Mouse (Mus musculus) MEL-GATA-1-ER (cell line): ENCODE results near the gene Galp.
"Not testable (repeated sequence)": the region's sequence is repeated elsewhere in the genome, so short reads cannot be mapped to it uniquely, and the experiment has no call there.

Source experiments
- DNase-seq: peaks from one replicate; pipeline ENCODE4 v3.0.0-alpha.2; 2012; ENCODE audit warnings: low read depth; ENCODE audit errors: extremely low read depth

The Galp gene

DNA sequence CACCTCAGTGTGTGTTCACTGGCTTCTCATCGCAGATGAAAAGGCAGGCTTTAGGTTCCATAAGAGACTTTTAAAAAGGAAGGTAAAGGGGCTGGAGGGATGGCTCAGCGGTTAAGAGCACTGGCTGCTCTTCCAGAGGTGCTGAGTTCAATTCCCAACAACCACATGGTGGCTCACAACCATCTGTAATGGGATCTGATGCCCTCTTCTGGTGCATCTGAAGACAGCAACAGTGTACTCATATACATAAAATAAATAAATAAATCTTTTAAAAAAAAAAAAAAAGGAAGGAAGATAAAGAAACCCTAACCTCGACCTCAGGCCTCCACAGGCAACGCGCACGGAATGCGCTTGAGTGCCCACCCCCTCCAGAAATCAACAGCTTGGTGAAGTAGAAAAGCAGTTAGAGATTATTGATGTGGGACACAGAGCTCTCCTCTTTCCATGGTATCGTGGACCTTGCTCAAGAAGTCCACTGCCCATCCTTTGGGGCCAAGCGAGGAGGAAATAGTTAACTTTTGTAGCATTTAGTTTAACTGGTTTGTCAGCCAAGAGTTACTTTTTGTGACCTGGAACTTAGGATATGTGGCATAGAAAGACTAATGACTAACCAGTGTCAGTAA, 22.4 kb upstream of the Galp start:
- DNase-seq = not testable (repeated sequence)

DNA sequence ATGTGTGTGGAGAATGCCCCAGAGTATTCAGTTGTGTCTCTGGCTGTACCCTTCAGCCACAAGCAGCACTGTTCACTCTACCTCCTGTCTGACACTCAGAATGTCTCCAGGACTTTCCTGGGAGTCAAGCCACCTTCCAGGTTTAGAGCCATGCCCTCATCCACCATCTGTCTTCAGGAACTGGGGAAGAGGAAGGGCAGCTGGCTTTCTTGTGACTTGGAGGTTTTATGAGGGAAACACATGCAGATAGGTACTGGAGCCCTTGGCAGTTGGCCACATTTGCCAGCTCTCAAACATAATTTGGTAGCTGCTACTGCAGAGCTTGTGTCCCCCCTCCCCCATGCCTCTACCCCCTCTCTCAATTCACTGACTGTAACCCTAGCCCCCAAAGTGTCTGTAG, 17.9 kb upstream of the Galp start:
- no peak for DNase-seq

GRCm38 (mm10) chr7:6182882-6183281, 14.0 kb upstream of the Galp start:
- DNase-seq = no peak

GRCm38 (mm10) chr7:6183802-6184201, 13.1 kb upstream of the Galp start:
- DNase-seq = no peak

DNA sequence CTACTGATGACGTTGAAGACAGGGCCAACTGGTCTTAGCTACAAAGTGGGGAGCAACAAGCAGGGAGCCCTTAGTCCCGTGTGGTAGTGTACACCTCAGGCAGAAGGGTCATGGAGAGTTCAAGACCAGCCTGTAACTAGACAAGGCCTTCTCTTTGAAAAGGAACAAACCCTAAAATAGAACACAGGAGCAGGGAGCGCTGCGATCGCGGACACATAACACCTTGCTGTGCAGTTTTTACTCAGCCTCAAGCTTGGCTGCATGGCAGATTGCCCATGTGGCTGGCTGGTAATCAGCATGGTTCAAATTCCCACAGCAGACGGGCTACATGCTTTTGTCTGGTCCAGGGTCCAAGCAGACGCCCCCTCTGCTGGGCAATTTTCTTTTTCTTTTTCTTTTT, 12.4 kb upstream of the Galp start:
- DNase-seq = no peak

DNA sequence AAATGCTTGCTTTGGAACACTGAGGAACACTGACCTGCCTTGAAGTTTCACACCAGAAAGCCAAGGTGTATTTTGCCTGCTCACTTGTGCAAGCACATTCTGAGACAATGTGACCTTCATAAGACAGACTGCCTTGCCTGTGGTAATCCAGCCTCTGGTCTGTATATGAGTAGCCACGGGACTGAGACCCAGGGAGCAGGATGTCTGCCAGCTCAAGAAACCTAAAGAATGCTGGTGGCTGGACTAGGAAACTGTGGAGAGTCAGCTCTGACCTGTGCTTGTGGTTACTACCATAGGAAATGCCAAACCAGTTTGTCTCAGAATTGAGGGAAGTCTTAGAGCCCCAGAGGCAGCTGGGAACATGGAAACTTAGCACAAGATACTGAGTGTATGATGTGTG, 11.5 kb upstream of the Galp start:
- no peak for DNase-seq

DNA sequence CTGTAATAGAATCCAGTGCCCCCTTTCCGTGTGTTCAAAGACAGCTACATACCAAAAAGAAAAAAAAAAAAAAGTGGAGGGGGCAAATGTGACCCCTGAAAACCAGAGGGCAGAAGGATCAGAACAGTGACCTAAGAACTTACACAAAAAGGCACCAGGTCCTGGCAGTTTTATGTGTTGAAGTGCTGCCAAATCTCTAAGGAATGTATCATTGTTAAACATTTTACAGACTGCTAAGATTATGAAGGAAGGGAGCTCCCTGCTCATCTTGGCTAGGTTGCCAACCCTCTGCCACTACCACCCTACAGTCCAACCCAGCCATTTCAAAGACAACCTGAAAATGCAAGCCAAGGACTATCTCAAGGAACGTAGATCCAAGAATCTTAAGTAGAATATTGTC, 10.7 kb upstream of the Galp start:
- DNase-seq = no peak

DNA sequence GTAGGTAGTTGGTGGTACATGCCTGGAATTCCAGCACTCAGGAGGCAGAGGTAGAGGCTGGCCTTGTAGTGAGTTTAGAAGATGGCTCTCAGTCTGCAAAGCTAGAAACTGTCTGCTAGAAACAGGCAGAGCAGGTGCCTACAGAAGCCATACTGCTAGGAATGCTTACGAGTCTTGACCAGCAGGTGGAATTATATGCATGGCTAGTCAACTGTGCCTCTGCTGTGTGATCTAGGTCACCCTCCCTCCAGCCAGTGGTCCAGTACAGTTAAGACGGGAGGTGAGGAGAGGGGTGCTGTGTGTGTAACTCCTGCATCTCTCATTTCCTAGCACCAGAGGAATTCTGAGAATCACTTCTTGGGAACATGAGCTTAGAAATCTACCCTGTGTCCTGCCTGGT, 10.1 kb upstream of the Galp start:
- no peak for DNase-seq

DNA sequence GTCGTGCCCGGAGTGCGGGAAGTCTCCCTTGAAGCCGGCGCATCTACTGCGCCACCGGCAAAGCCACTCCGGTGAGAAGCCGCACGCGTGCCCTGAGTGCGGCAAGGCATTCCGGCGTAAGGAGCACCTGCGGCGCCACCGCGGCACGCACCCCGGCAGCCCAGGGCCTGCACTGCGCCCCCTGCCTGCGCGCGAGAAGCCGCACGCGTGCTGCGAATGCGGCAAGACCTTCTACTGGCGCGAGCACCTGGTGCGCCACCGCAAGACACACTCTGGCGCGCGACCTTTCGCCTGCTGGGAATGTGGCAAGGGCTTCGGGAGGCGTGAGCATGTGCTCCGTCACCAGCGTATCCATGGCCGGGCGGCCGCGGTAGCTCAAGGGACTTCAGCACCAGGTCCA, 7.3 kb upstream of the Galp start:
- DNase-seq = no peak

GRCm38 (mm10) chr7:6191376-6191775, 5.5 kb upstream of the Galp start:
- DNase-seq = peak; percentile 32

DNA sequence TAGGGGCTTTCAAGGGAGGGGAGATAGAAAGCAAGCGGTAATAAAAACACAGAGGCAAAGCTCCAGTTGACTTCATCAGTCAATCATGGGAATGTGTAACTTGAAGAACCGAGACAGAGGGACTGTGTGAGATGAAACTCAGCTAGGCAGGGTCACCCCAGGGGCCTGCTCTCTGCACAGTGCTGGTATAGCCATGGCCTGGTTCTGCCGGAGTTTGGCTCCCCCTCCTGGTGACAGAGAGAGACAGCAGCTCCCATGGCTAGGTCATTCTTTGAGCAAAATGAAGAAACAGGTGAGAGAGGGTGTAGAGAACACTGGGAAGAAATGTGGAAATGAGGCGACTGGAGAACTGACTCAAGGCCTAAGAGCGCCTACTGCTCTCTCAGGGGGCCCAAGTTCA, 2.8 kb upstream of the Galp start:
- DNase-seq = peak; percentile 10

GRCm38 (mm10) chr7:6195777-6196176, 1.1 kb upstream of the Galp start:
- DNase-seq = no peak

- DNase-seq = no peak
These were observed 7.3 kb downstream of the Galp start for GRCm38 (mm10) chr7:6204200-6204599.

DNA sequence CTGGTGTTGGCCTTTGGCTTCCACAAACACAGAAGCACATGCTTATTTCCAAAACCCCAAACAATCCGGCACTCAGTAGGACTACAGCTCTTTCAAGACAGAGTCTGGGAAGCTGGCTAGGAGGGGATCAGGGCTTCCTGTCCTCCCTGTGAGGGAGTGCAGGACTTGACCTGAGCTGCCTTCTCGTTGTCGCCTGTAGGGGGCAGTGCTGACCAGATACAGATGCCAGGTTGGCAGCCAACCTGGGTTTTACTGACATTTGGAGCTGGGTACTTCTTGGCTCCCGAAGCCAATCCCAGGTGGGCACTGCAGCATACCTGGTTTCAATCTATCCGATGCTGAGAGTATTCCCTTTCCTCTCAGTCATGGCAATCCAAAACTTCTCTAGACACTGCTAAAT, 16.3 kb downstream of the Galp start:
- DNase-seq = no peak

GRCm38 (mm10) chr7:6214691-6215090, 17.8 kb downstream of the Galp start:
- not testable (repeated sequence) for DNase-seq

DNA sequence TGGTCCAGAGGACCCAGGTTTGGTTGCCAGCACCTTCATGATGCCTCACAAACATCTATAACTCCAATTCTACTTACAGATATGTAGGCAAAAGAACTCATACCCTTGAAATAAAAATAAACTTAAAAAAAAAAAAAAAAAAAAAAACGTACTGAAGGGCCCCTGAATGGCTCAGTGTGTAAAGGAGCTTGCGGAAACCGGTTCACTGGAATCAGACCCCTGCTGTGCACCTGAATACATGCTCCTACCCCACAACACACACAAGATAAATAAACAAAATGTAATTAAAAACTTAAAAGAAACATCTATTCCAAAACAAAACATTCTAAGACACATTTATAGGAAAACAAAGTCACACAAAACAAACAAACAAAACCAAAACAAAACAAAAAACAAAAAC, 23.3 kb downstream of the Galp start:
- no peak for DNase-seq

- DNase-seq = no peak
These were observed 25.1 kb downstream of the Galp start, which contains the start of gene Zscan5b for GRCm38 (mm10) chr7:6221978-6222377. TSS of gene Zscan5b (plus strand) at chr7:6222278.

- DNase-seq = not testable (repeated sequence)
These were observed 31.6 kb downstream of the Galp start for GRCm38 (mm10) chr7:6228491-6228890.

GRCm38 (mm10) chr7:6239787-6240186, 42.9 kb downstream of the Galp start:
- no peak for DNase-seq

DNA sequence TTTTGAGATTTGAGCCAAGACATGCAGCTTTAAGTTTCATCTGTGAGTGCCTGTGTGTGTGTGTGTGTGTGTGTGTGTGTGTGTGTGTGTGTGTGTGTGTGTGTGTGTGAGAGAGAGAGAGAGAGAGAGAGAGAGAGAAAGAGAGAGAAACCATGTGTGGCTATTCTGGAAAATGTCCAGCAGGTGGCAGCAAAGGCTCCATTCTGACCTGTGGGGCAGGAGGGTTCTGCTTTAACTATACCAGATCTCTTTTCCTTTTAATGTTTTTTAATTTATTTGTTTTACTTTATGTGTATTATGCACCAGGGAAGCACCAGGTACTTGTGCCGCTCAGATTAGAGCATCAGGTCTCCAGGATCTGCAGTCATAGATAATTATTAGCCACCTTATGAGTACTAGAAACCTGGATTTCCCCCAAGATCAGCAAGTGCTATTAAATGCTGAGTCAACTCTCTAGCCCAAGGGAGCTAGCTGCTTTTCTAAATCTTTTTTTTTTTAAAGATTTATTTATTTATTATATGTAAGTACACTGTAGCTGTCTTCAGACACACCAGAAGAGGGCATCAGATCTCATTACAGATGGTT, 44.0 kb downstream of the Galp start:
- DNase-seq = not testable (repeated sequence)

DNA sequence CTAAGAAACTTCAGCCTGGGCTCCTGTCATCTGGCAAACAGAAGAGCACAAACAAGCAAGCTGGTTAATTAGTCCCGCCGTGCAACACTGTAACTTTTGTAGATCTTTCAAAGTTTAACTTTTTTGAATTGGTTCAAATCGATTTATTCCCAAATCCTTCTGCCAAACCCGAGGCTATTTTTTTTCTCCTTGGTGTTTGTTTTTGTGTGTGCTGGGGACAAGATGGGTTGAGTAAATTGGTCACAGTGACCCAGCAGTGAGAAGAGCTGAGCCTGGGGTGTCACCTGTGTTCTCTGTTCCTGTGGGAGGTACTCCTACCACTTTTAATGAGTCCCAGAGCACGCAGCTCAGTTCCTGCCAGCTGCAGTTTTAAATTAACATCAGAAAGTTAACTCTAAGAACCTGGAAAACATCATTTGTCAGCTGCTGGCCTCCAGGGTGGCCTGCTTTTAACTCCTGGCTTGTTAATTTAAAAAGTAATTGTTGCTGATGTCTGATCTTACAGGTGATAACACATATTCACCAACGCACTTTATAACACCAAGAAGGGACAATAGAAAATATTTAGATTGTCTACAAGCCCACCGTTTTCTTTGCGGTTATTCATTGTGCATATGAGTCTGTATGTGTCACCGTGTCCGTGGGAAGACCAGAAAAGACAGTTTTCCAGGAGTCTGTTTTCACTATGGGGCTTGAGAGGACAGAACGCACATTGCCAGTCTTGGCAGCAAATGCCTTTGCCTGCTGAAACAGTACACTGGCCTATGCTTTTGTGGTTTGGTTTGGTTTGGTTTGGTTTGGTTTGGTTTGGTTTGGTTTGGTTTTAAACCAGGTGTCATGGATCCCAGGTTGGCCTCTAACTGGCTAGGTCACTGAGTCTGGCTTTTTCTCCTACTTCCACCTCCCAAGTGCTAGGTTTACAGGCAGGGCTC, 47.7 kb downstream of the Galp start:
- no peak for DNase-seq

GRCm38 (mm10) chr7:6252410-6252809, 55.5 kb downstream of the Galp start, which contains the start of gene Epp13:
TSS of gene Epp13 (plus strand) at chr7:6252710.
- no peak for DNase-seq
